ENCODE assay signal across 8 mouse cellular contexts in the genomic region with DNA sequence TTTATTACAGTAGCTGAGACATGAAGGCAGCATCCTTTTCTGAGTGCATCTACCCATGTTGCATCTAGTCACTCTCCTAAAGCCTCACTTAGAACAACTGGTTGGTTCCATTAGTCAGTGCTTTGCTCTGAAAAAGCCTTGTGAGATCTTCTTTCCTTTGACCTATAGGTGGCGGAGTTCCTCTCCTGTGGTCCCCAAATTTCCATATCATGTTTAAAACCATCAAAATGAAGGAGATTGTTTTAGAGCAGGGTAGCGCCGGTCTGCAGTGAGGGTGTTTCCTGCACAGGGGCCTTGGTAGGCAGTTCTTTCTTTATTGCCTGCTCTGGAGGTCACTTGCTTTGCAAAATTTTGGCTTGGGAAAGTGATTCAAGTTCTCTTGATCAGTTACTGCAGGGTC. TPM values are rescaled to one million over a fixed set of nuclear protein-coding genes. Genes with fewer than 3 reads are reported as not detected.
A peak's percentile ranks its signal among the peaks of the same experiment; 100 is the strongest.
DNase-seq lines count a peak whose midpoint lies in the region; ATAC-seq and TF ChIP-seq lines count a peak whose summit lies in the region.

No protein-coding gene starts in this region.

- WGBS in heart, embryonic 11.5 days (ENCODE audit: insufficient replicate concordance), result 36% methylated on average over 3 of the region's 3 CpGs
- WGBS in thymus, adult 2 months, result 43% methylated on average over 3 of the region's 3 CpGs
- WGBS in small intestine, adult 2 months, result 56% methylated on average over 3 of the region's 3 CpGs

- no peak for TF ChIP-seq POLR2A in thymus, adult 2 months (IDR thresholded peaks at IDR 0.05; ENCODE audit: control insufficient read depth, extremely low read depth, insufficient read depth, low read length, poor library complexity)
- no peak for TF ChIP-seq POLR2A in small intestine, adult 2 months (IDR thresholded peaks at IDR 0.05; ENCODE audit: low read depth, low read length)

- H3K27me3 ChIP-seq in heart, embryonic 11.5 days (ENCODE audit: control insufficient read depth, insufficient read depth, low read length), result no peaks in the 10 kb centered on the region
- no peaks in the 10 kb centered on the region for H3K27me3 ChIP-seq in thymus, adult 2 months (ENCODE audit: control insufficient read depth, insufficient read depth, low read length)
- H3K27me3 ChIP-seq in small intestine, adult 2 months (ENCODE audit: control insufficient read depth, insufficient read depth, low read length), result no peaks in the 10 kb centered on the region

- H3K9me3 ChIP-seq in heart, embryonic 11.5 days (replicated peaks; ENCODE audit: control insufficient read depth, low read length), result no peaks in the 10 kb centered on the region

- TF ChIP-seq CTCF in thymus, adult 2 months (IDR thresholded peaks at IDR 0.05; ENCODE audit: borderline replicate concordance, control insufficient read depth, extremely low read depth, insufficient read depth, low read length, poor library complexity), result no peak
- peak; percentile 15; the same call in 1 of the 2 replicates for TF ChIP-seq CTCF in small intestine, adult 2 months (IDR thresholded peaks at IDR 0.05; ENCODE audit: extremely low read depth, insufficient read length, insufficient replicate concordance, low read depth, low read length)

- no peak overlapping the region for H3K4me2 ChIP-seq in heart, embryonic 11.5 days

- no peak overlapping the region for H3K9ac ChIP-seq in heart, embryonic 11.5 days (ENCODE audit: low read depth, low read length)

- H3K4me3 ChIP-seq in heart, embryonic 11.5 days (ENCODE audit: low read depth, low read length), result no peak overlapping the region
- H3K4me3 ChIP-seq in thymus, adult 2 months (ENCODE audit: control insufficient read depth, insufficient read depth, low read length), result no peak overlapping the region
- no peak overlapping the region for H3K4me3 ChIP-seq in small intestine, adult 2 months (ENCODE audit: low read depth, low read length)

- intact Hi-C loops in heart, postnatal 10 days (cut with DNase I), result loop anchor here (1.0 kb wide), 1 partner anchor 90 kb away; no protein-coding TSS in a partner anchor

- ATAC-seq in heart, embryonic 11.5 days (replicated peaks; ENCODE audit: insufficient number of reproducible peaks, low FRiP score, low TSS enrichment), result no peak

- H3K4me1 ChIP-seq in heart, embryonic 11.5 days (ENCODE audit: control insufficient read depth, insufficient read depth, low read length), result 0 out of 2 replicates have a peak, but pooled peaks cover 3% of the 10 kb centered on the region
- H3K4me1 ChIP-seq in thymus, adult 2 months (replicated peaks; ENCODE audit: control insufficient read depth, insufficient read depth, low read length), result no peaks in the 10 kb centered on the region
- no peaks in the 10 kb centered on the region for H3K4me1 ChIP-seq in small intestine, adult 2 months (ENCODE audit: control insufficient read depth, insufficient read depth, insufficient read length, low read length)

- no peak overlapping the region for H3K27ac ChIP-seq in heart, embryonic 11.5 days (ENCODE audit: low read depth, low read length)
- H3K27ac ChIP-seq in thymus, adult 2 months (ENCODE audit: control insufficient read depth, insufficient read depth, low read length), result no peak overlapping the region
- H3K27ac ChIP-seq in small intestine, adult 2 months (ENCODE audit: insufficient read depth, low read depth, low read length), result no peak overlapping the region

- DNase-seq in heart, postnatal 10 days, result peak; percentile 30 to 34
- DNase-seq in thymus, adult 2 months, result peak; percentile 12
- DNase-seq in thymus, postnatal 4 days, result no peak
- peak; percentile 52 for DNase-seq in embryo, embryonic 10 days (ENCODE audit: low spot score)
- DNase-seq in right cerebral cortex, postnatal 36 days (ENCODE audit: low spot score in 2 of 2), result no peak
- DNase-seq in kidney, adult 18-20 months, result no peak

- H3K36me3 ChIP-seq in heart, embryonic 11.5 days (ENCODE audit: control insufficient read depth, insufficient read depth, low read length), result no peaks in the 10 kb centered on the region; the same call in 1 of the 2 replicates
- no peaks in the 10 kb centered on the region for H3K36me3 ChIP-seq in thymus, adult 2 months (ENCODE audit: control insufficient read depth, insufficient read depth, low read length)
- H3K36me3 ChIP-seq in small intestine, adult 2 months (ENCODE audit: control insufficient read depth, insufficient read depth, low read length), result no peaks in the 10 kb centered on the region

RNA-seq across cellular contexts. Expression of a gene that starts 11.8 kb away (rescaled TPM):
- under 1 TPM; 0.57 to 0.93 TPM for total RNA-seq in heart, postnatal 10 days (2021)
- polyA plus RNA-seq in heart, embryonic 11.5 days (2014; fragmentation: Nextera tagmentation; extraction: Ambion mirVana), result 0.52 and 1.1 TPM in 2 replicates
- 0.09 and 0.33 TPM in 2 replicates for polyA plus RNA-seq in thymus, adult 2 months (2012; rRNA removed)
- not detected in 2 replicates for polyA plus RNA-seq in small intestine, adult 2 months (2012; rRNA removed)

RNA-seq across cellular contexts. Expression of a gene that starts 12.0 kb away (rescaled TPM):
- 1 to 10 TPM; 1.2 to 1.7 TPM for total RNA-seq in heart, postnatal 10 days (2021)
- 4.7 and 5.7 TPM in 2 replicates for polyA plus RNA-seq in heart, embryonic 11.5 days (2014; fragmentation: Nextera tagmentation; extraction: Ambion mirVana)
- polyA plus RNA-seq in thymus, adult 2 months (2012; rRNA removed), result 1.2 and 1.5 TPM in 2 replicates
- polyA plus RNA-seq in small intestine, adult 2 months (2012; rRNA removed), result 0.11 and 0.14 TPM in 2 replicates

RNA-seq across cellular contexts. Expression of a gene that starts 23.8 kb away (rescaled TPM):
- 1 to 10 TPM; 3.2 to 3.8 TPM for total RNA-seq in heart, postnatal 10 days (2021)
- polyA plus RNA-seq in heart, embryonic 11.5 days (2014; fragmentation: Nextera tagmentation; extraction: Ambion mirVana), result 1.4 and 1.5 TPM in 2 replicates
- 0.45 and 0.66 TPM in 2 replicates for polyA plus RNA-seq in thymus, adult 2 months (2012; rRNA removed)
- 0.51 and 0.70 TPM in 2 replicates for polyA plus RNA-seq in small intestine, adult 2 months (2012; rRNA removed)

Comparison
In these comparisons a context has a peak if more than half of its experiments do, and no peak if none do; other contexts are left out.
1. DNase-seq: peak in heart, postnatal 10 days (2 of 2), thymus, adult 2 months (single experiment) and embryo, embryonic 10 days (single experiment); none in thymus, postnatal 4 days (single experiment), right cerebral cortex, postnatal 36 days (0 of 2) and kidney, adult 18-20 months (single experiment).